Mouse (Mus musculus): ENCODE data around the gene Olfr705.
"Not testable (repeated sequence)": the region's sequence is repeated elsewhere in the genome, so short reads cannot be mapped to it uniquely, and the experiment has no call there.

Gene Olfr705

DNA sequence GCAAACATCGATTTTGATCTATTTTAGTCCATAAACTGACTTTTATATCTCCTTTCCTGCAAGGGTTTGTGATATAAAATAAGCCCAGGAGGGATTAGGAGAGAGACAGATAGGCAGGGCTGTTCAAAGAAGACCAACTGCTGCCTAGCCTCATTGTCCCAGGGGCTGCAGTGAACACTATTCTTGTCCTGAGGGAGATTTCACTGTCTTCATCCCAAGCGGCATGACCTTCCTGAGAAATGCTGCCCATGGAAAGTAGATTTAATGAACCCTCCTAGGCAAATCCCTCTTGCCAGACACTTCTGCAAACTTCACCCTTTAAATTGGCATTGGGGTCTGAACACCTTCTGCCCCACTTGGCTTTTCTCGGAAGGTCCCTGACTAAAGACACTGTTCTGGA is at the start of gene Olfr705:
Gene Olfr705, minus strand, starts transcription at position 101 of the 400 bp plus-strand sequence.
- DNase-seq, result no peak

DNA sequence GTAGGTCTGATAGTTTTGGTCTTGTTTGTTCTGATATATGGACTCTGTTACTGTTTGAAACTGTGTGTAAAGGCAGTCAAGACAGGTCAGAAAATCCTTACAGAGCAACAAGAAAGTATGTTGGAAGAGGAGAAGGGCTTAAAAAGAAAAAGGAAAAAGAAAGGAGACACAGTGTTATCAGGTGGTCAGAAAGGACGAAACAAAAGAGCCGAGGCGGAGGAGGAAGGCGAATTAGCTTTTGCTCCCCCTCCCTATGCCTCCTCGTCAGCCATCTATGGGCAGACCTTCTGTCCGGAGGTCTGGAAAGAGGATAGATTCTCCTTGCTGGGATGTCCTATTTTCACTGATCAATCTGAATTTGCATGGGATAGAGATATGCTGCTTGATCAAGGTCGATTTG is 44.3 kb upstream of the Olfr705 start:
- peak; percentile 0 to 2 for DNase-seq

GRCm38 (mm10) chr7:106907676-106908075 is 31.0 kb upstream of the Olfr705 start, which contains the start of gene Olfr1532-ps1:
Gene Olfr1532-ps1, plus strand, starts transcription at chr7:106908001.
- no peak for DNase-seq

- DNase-seq, result not testable (repeated sequence)
Measured at GRCm38 (mm10) chr7:106901141-106901540, 24.4 kb upstream of the Olfr705 start, which contains the start of gene Olfr707. Gene Olfr707, minus strand, starts transcription at chr7:106901241.

GRCm38 (mm10) chr7:106888062-106888461 is 11.4 kb upstream of the Olfr705 start, which contains the start of gene Olfr706:
Gene Olfr706, minus strand, starts transcription at chr7:106888162.
- DNase-seq, result no peak

GRCm38 (mm10) chr7:106862885-106863284 is 13.8 kb downstream of the Olfr705 start, which contains the start of gene Olfr704:
Gene Olfr704, plus strand, starts transcription at chr7:106863185.
- DNase-seq, result no peak

DNA sequence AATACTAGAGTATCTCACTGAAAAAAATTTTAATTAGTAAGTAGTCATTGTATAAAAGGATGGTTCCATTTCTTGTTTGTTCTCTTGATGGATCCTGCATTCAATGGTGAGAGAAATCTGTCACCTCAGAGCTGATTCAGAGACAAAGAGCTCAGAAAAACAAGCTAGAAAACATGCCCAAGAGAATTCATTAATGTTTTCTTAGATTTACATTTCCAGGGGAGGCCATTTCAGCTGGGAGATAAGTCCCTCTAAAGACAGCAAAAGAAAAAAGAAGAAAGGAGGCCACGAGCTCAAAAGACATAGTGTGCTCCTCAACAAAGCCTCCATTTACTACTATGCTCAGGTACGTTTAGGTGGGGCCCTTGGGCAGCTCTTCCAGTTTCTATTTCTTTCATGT is 33.6 kb downstream of the Olfr705 start, which contains the start of gene Olfr703:
Gene Olfr703, plus strand, starts transcription at position 301 of the 400 bp plus-strand sequence.
- no peak for DNase-seq

DNA sequence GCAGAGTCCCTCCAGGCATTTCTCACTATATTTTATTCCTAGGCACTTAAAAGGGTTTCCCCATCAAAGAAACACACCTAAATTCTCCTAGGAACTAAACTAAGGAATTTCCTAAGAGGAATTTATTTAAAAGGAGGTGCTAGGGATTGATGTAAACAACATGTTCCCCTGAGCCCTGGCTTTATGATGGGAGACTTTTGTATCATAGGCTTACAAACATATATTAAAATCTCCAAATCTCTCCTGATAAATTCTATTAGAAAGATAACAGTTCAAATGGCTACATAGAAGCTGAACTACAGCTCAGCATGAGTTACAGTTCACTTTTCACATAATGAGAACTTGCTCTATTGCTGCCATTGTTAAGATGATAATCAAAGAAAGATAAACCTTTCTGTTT is 42.9 kb downstream of the Olfr705 start, which contains the start of gene Olfr702:
Gene Olfr702, minus strand, starts transcription at position 101 of the 400 bp plus-strand sequence.
- no peak for DNase-seq

Measured in cerebellum, postnatal 10 days (tissue).